ENCODE assay signal across 40 mouse cellular contexts in genomic region chr11:34155235-34155634, GRCm38 (mm10). TPM values are rescaled to one million over a fixed set of nuclear protein-coding genes. Genes with fewer than 3 reads are reported as not detected.
DNase-seq lines count a peak whose midpoint lies in the region; ATAC-seq and TF ChIP-seq lines count a peak whose summit lies in the region.
"Had no signal": no experiment of that assay in that cellular context is flagged by ENCODE, and none has a peak within 500 bp of the region (broad histone marks: within the 10 kb centered on the region; RNA-seq: fewer than 3 reads in every experiment).

No protein-coding gene starts in this region.

- no peak overlapping the region for H3K27ac ChIP-seq in kidney, postnatal 0 days
- no peak overlapping the region for H3K27ac ChIP-seq in midbrain, embryonic 16.5 days (ENCODE audit: low read length)
- H3K27ac ChIP-seq: embryonic facial prominence, embryonic 10.5 days; embryonic facial prominence, embryonic 15.5 days; forebrain, embryonic 15.5 days; liver, embryonic 15.5 days; neural tube, embryonic 12.5 days had no signal

- WGBS in kidney, postnatal 0 days: 65% methylated on average over 7 of the region's 7 CpGs
- WGBS in midbrain, embryonic 16.5 days: 82% methylated on average over 7 of the region's 7 CpGs

- H3K4me2 ChIP-seq in kidney, postnatal 0 days (ENCODE audit: low read length): no peak overlapping the region
- no peak overlapping the region for H3K4me2 ChIP-seq in midbrain, embryonic 16.5 days (ENCODE audit: low read length)
- H3K4me2 ChIP-seq: embryonic facial prominence, embryonic 15.5 days; forebrain, embryonic 15.5 days; liver, embryonic 15.5 days; lung, embryonic 14.5 days; midbrain, embryonic 11.5 days; neural tube, embryonic 12.5 days had no signal

- H3K9me3 ChIP-seq in kidney, postnatal 0 days (replicated peaks; ENCODE audit: low read length): no peaks in the 10 kb centered on the region
- H3K9me3 ChIP-seq in midbrain, embryonic 16.5 days (replicated peaks; ENCODE audit: control insufficient read depth, low read length, poor library complexity, severe bottlenecking): no peaks in the 10 kb centered on the region
- H3K9me3 ChIP-seq: embryonic facial prominence, embryonic 10.5 days; embryonic facial prominence, embryonic 15.5 days; forebrain, embryonic 15.5 days; liver, embryonic 15.5 days; neural tube, embryonic 12.5 days had no signal

- peak; percentile 57 for DNase-seq in kidney, adult 11 months
- DNase-seq in kidney, adult 8-10 months: peak; percentile 28 to 39
- no peak for DNase-seq in kidney, postnatal 0 days (ENCODE audit: low spot score)
- DNase-seq in kidney, postnatal 4 days: peak; percentile 40 to 55
- no peak for DNase-seq in adrenal gland, adult 18-20 months (ENCODE audit: low spot score in 2 of 2)
- no peak for DNase-seq in gastrocnemius, postnatal 10 days
- DNase-seq: adrenal gland, adult 2 months; adrenal gland, postnatal 36 days; B cell, adult 2 months; cerebellum, adult 2 months; cerebellum, postnatal 14 days; layer of hippocampus, adult 9-11 months; liver; lung, embryonic 14.5 days; lung, postnatal 36 days; right cerebral cortex, adult 18-20 months; spleen, adult 18-20 months; thymus, postnatal 25 days had no signal

- ATAC-seq in kidney, postnatal 0 days (replicated peaks; ENCODE audit: low FRiP score, low read depth): peak; percentile 70; the same call in 1 of the 2 replicates
- ATAC-seq in midbrain, embryonic 16.5 days: no peak
- ATAC-seq: forebrain, embryonic 15.5 days; hindbrain, embryonic 16.5 days had no signal

- TF ChIP-seq CTCF in kidney, postnatal 0 days (IDR thresholded peaks at IDR 0.05; ENCODE audit: low read depth): no peak

- H3K4me1 ChIP-seq in kidney, postnatal 0 days (replicated peaks; ENCODE audit: insufficient read depth, low read length): no peaks in the 10 kb centered on the region
- no peaks in the 10 kb centered on the region for H3K4me1 ChIP-seq in midbrain, embryonic 16.5 days (ENCODE audit: control insufficient read depth, insufficient read depth, low read length)
- H3K4me1 ChIP-seq: embryonic facial prominence, embryonic 15.5 days; forebrain, embryonic 15.5 days; liver, embryonic 15.5 days; neural tube, embryonic 12.5 days had no signal

- H3K9ac ChIP-seq in kidney, postnatal 0 days (ENCODE audit: low read depth, low read length): no peak overlapping the region
- no peak overlapping the region for H3K9ac ChIP-seq in midbrain, embryonic 16.5 days (ENCODE audit: low read depth, low read length)
- H3K9ac ChIP-seq: embryonic facial prominence, embryonic 15.5 days; forebrain, embryonic 15.5 days; liver, embryonic 15.5 days; lung, embryonic 14.5 days; neural tube, embryonic 12.5 days had no signal

- H3K4me3 ChIP-seq in kidney, postnatal 0 days (replicated peaks; ENCODE audit: low read depth, low read length): no peak overlapping the region
- H3K4me3 ChIP-seq in midbrain, embryonic 16.5 days (ENCODE audit: low read depth, low read length): no peak overlapping the region
- H3K4me3 ChIP-seq: embryonic facial prominence, embryonic 10.5 days; embryonic facial prominence, embryonic 15.5 days; forebrain, embryonic 15.5 days; liver, embryonic 15.5 days; myocyte; neural tube, embryonic 12.5 days had no signal

- H3K27me3 ChIP-seq in kidney, postnatal 0 days (ENCODE audit: insufficient read depth, low read length): no peaks in the 10 kb centered on the region
- no peaks in the 10 kb centered on the region for H3K27me3 ChIP-seq in midbrain, embryonic 16.5 days (ENCODE audit: control insufficient read depth, insufficient read depth, low read depth, low read length)
- H3K27me3 ChIP-seq: embryonic facial prominence, embryonic 15.5 days; forebrain, embryonic 15.5 days; liver, embryonic 15.5 days; neural tube, embryonic 12.5 days had no signal

- no peaks in the 10 kb centered on the region for H3K36me3 ChIP-seq in kidney, postnatal 0 days (ENCODE audit: insufficient read depth, low read length)
- no peaks in the 10 kb centered on the region for H3K36me3 ChIP-seq in midbrain, embryonic 16.5 days (ENCODE audit: control insufficient read depth, insufficient read depth, low read length)
- H3K36me3 ChIP-seq: embryonic facial prominence, embryonic 10.5 days; embryonic facial prominence, embryonic 15.5 days; forebrain, embryonic 15.5 days; liver, embryonic 15.5 days; neural tube, embryonic 12.5 days had no signal

RNA-seq across cellular contexts. Expression of gene Foxi1, which starts 52.7 kb away (rescaled TPM):
- 28.0 and 30.2 TPM in 2 replicates for polyA plus RNA-seq in kidney, postnatal 0 days (2015; fragmentation: Nextera tagmentation; extraction: Ambion mirVana)
- not detected for total RNA-seq in adrenal gland, adult 18-20 months (2021)
- not detected in 2 replicates for polyA plus RNA-seq in midbrain, embryonic 16.5 days (2015; fragmentation: Nextera tagmentation; extraction: Ambion mirVana)
- not detected for total RNA-seq in gastrocnemius, postnatal 10 days (2021)
- total RNA-seq: adrenal gland, adult 2 months; adrenal gland, postnatal 36 days; ES-E14; gastrocnemius, adult 8-10 months; heart, postnatal 25 days; left cerebral cortex, postnatal 10 days; megakaryocyte, adult 5-6 weeks had no signal
- polyA plus RNA-seq: adrenal gland, adult 2 months; brain, embryonic 14.5 days; cerebellum, adult 2 months; embryonic facial prominence, embryonic 10.5 days; forebrain, embryonic 15.5 days; heart, embryonic 14.5 days; hindbrain, embryonic 11.5 days; hindbrain, embryonic 16.5 days; intestine, embryonic 14.5 days; limb, embryonic 11.5 days; liver, embryonic 15.5 days; lung, embryonic 14.5 days; midbrain, embryonic 11.5 days; midbrain, postnatal 0 days; myocyte; neural tube, embryonic 12.5 days; stomach, embryonic 16.5 days had no signal

RNA-seq across cellular contexts. Expression of gene 4930469K13Rik, which starts 56.9 kb away (rescaled TPM):
- not detected in 2 replicates for polyA plus RNA-seq in kidney, postnatal 0 days (2015; fragmentation: Nextera tagmentation; extraction: Ambion mirVana)
- not detected for total RNA-seq in adrenal gland, adult 18-20 months (2021)
- polyA plus RNA-seq in midbrain, embryonic 16.5 days (2015; fragmentation: Nextera tagmentation; extraction: Ambion mirVana): not detected in 2 replicates
- total RNA-seq in gastrocnemius, postnatal 10 days (2021): not detected
- total RNA-seq: adrenal gland, adult 2 months; adrenal gland, postnatal 36 days; ES-E14; gastrocnemius, adult 8-10 months; heart, postnatal 25 days; left cerebral cortex, postnatal 10 days had no signal
- polyA plus RNA-seq: adrenal gland, adult 2 months; cerebellum, adult 2 months; cortical plate, adult 2 months; embryonic facial prominence, embryonic 10.5 days; forebrain, embryonic 15.5 days; heart, embryonic 14.5 days; liver, embryonic 15.5 days; lung, embryonic 14.5 days; midbrain, embryonic 11.5 days; midbrain, postnatal 0 days; myocyte; stomach, embryonic 16.5 days had no signal

Comparison
In these comparisons a context has a peak if more than half of its experiments do, and no peak if none do; other contexts are left out.
1. DNase-seq: peak in kidney, adult 11 months (single experiment), kidney, adult 8-10 months (2 of 2) and kidney, postnatal 4 days (2 of 2); none in kidney, postnatal 0 days (single experiment), adrenal gland, adult 18-20 months (0 of 2) and gastrocnemius, postnatal 10 days (single experiment).